Mouse (Mus musculus) megakaryocyte, embryonic 14.5 days (primary cell): ENCODE data around the gene Zkscan17. TPM values are rescaled to one million over a fixed set of nuclear protein-coding genes. Genes with fewer than 3 reads are reported as not detected.

Experiments used
- H3K27me3 ChIP-seq: replicated peaks from 2 replicates; pipeline ENCODE3; 2012; ENCODE audit warnings: inconsistent platforms
- H3K36me3 ChIP-seq: replicated peaks from 2 replicates; pipeline ENCODE3; 2012; ENCODE audit warnings: low read length, inconsistent platforms, mixed read lengths
- H3K4me1 ChIP-seq: 2 replicates; pipeline ENCODE4 v1.6.1; 2012; ENCODE audit warnings: inconsistent platforms
- H3K4me3 ChIP-seq: replicated peaks from 2 replicates; pipeline ENCODE3; 2012; ENCODE audit warnings: moderate library complexity, mild to moderate bottlenecking, inconsistent platforms
- H3K9me3 ChIP-seq: 2 replicates; pipeline ENCODE4 v1.6.1; 2012; ENCODE audit warnings: inconsistent platforms
- FLI1 ChIP-seq: IDR thresholded peaks from 2 replicates; pipeline ENCODE4 v1.6.1; 2012; ENCODE audit warnings: low read length, inconsistent platforms, mixed read lengths
- GATA1 ChIP-seq: IDR thresholded peaks from 3 replicates; pipeline ENCODE4 v1.6.1; 2012; ENCODE audit warnings: mixed read lengths, low read length, inconsistent platforms, borderline replicate concordance
- polyA plus RNA-seq: library from polyadenylated mRNA; stranded (reverse); fragments of >175 nt; gene quantifications from 2 replicates; pipeline ENCODE4 v1.2.3, GENCODE M21; 2012; ENCODE audit warnings: low replicate concordance; ENCODE audit not compliant: insufficient read depth

Gene Zkscan17
- polyA plus RNA-seq, 1 experiment = 13.6 TPM

- peaks cover 43% of the 10 kb centered on the region for H3K36me3 ChIP-seq
- no peaks in the 10 kb centered on the region for H3K9me3 ChIP-seq
- TF ChIP-seq FLI1 = no peak
- TF ChIP-seq GATA1 = no peak
- H3K4me1 ChIP-seq = peaks cover 23% of the 10 kb centered on the region
- peak overlapping the region; percentile 93 for H3K4me3 ChIP-seq
- H3K27me3 ChIP-seq = peaks cover 32% of the 10 kb centered on the region
Observed at GRCm38 (mm10) chr11:59505839-59506712, 20.5 kb downstream of the Zkscan17 start.

- Histone ChIP-seq H3K36me3 (peaks cover 46% of the 10 kb centered on the region), H3K9me3 (no peaks in the 10 kb centered on the region), H3K4me3 (peak overlapping the region; percentile 93), H3K27me3 (peaks cover 32% of the 10 kb centered on the region), H3K4me1 (peaks cover 23% of the 10 kb centered on the region)
- TF ChIP-seq GATA1 (no peak), FLI1 (no peak)
Observed at GRCm38 (mm10) chr11:59505351-59505838, 21.2 kb downstream of the Zkscan17 start.

- Histone ChIP-seq H3K27me3 (peaks cover 18% of the 10 kb centered on the region), H3K4me3 (no peak overlapping the region), H3K36me3 (peaks cover 73% of the 10 kb centered on the region), H3K9me3 (peaks cover 3% of the 10 kb centered on the region; the same call in 1 of the 2 replicates), H3K4me1 (peaks cover 39% of the 10 kb centered on the region)
- TF ChIP-seq FLI1 = no peak
- TF ChIP-seq GATA1 = no peak
Observed at GRCm38 (mm10) chr11:59501978-59502700, 24.4 kb downstream of the Zkscan17 start.

GRCm38 (mm10) chr11:59497747-59498146 is 28.8 kb downstream of the Zkscan17 start:
- peaks cover 3% of the 10 kb centered on the region; the same call in 1 of the 2 replicates for H3K9me3 ChIP-seq
- no peaks in the 10 kb centered on the region for H3K27me3 ChIP-seq
- H3K4me3 ChIP-seq = no peak overlapping the region
- H3K4me1 ChIP-seq = peaks cover 21% of the 10 kb centered on the region
- H3K36me3 ChIP-seq = peaks cover 99% of the 10 kb centered on the region
- TF ChIP-seq GATA1 = no peak
- no peak for TF ChIP-seq FLI1

GRCm38 (mm10) chr11:59496672-59497310 is 29.8 kb downstream of the Zkscan17 start:
- TF ChIP-seq GATA1 (no peak), FLI1 (no peak)
- Histone ChIP-seq H3K27me3 (no peaks in the 10 kb centered on the region), H3K9me3 (peaks cover 3% of the 10 kb centered on the region; the same call in 1 of the 2 replicates), H3K4me3 (no peak overlapping the region), H3K4me1 (peaks cover 21% of the 10 kb centered on the region), H3K36me3 (peaks cover 99% of the 10 kb centered on the region)

GRCm38 (mm10) chr11:59486222-59486621 is 40.3 kb downstream of the Zkscan17 start:
- Histone ChIP-seq H3K9me3 (no peaks in the 10 kb centered on the region), H3K27me3 (peaks cover 8% of the 10 kb centered on the region), H3K4me1 (no peaks in the 10 kb centered on the region), H3K36me3 (peaks cover 52% of the 10 kb centered on the region), H3K4me3 (no peak overlapping the region)
- TF ChIP-seq GATA1 (no peak), FLI1 (no peak)

GRCm38 (mm10) chr11:59485641-59486040 is 40.9 kb downstream of the Zkscan17 start:
- H3K27me3 ChIP-seq = peaks cover 13% of the 10 kb centered on the region
- peaks cover 46% of the 10 kb centered on the region for H3K36me3 ChIP-seq
- no peaks in the 10 kb centered on the region for H3K4me1 ChIP-seq
- no peak overlapping the region for H3K4me3 ChIP-seq
- peaks cover 1% of the 10 kb centered on the region; the same call in 1 of the 2 replicates for H3K9me3 ChIP-seq
- TF ChIP-seq GATA1 (no peak), FLI1 (no peak)

- Histone ChIP-seq H3K4me3 (no peak overlapping the region), H3K9me3 (peaks cover 6% of the 10 kb centered on the region), H3K27me3 (peaks cover 25% of the 10 kb centered on the region), H3K4me1 (no peaks in the 10 kb centered on the region), H3K36me3 (peaks cover 26% of the 10 kb centered on the region)
- TF ChIP-seq FLI1 = no peak
- no peak for TF ChIP-seq GATA1
Observed at GRCm38 (mm10) chr11:59483212-59483611, 43.3 kb downstream of the Zkscan17 start.

- H3K4me1 ChIP-seq = peaks cover 3% of the 10 kb centered on the region
- TF ChIP-seq FLI1 (no peak), GATA1 (no peak)
- peaks cover 6% of the 10 kb centered on the region for H3K9me3 ChIP-seq
- no peak overlapping the region for H3K4me3 ChIP-seq
- H3K36me3 ChIP-seq = no peaks in the 10 kb centered on the region
- peaks cover 50% of the 10 kb centered on the region for H3K27me3 ChIP-seq
Observed at GRCm38 (mm10) chr11:59477240-59477639, 49.3 kb downstream of the Zkscan17 start.
